Mouse (Mus musculus) intestine, embryonic 15.5 days (tissue): ENCODE measurements around the gene Msrb3. TPM values are rescaled to one million over a fixed set of nuclear protein-coding genes. Genes with fewer than 3 reads are reported as not detected.

Source experiments
- ATAC-seq: fragments of 200-750 bp; cut with Nextera tagmentation; 2 replicates; pipeline ENCODE4 v1.8.0; 2017; ENCODE audit warnings: moderate TSS enrichment, moderate library complexity
- H3K27ac ChIP-seq: fragments of 300-500 bp; sonication (generic); 2 replicates; pipeline ENCODE4 v1.5.1; 2015; ENCODE audit warnings: mild to moderate bottlenecking, inconsistent platforms
- H3K27me3 ChIP-seq: fragments of 300-500 bp; sonication (generic); replicated peaks from 2 replicates; pipeline ENCODE4 v1.6.1; 2015; ENCODE audit warnings: inconsistent platforms
- H3K36me3 ChIP-seq: fragments of 300-500 bp; sonication (generic); 2 replicates; pipeline ENCODE4 v1.6.1; 2015; ENCODE audit warnings: inconsistent platforms
- H3K4me1 ChIP-seq: fragments of 300-500 bp; sonication (generic); replicated peaks from 2 replicates; pipeline ENCODE4 v1.6.1; 2015; ENCODE audit warnings: inconsistent platforms
- H3K4me2 ChIP-seq: fragments of 300-500 bp; sonication (generic); replicated peaks from 2 replicates; pipeline ENCODE4 v1.6.1; 2015; ENCODE audit warnings: mild to moderate bottlenecking, inconsistent platforms
- H3K4me3 ChIP-seq: fragments of 300-500 bp; sonication (generic); replicated peaks from 2 replicates; pipeline ENCODE4 v1.5.1; 2015; ENCODE audit warnings: inconsistent platforms
- H3K9ac ChIP-seq: fragments of 300-500 bp; sonication (generic); 2 replicates; pipeline ENCODE4 v1.6.1; 2015; ENCODE audit warnings: inconsistent platforms
- H3K9me3 ChIP-seq: fragments of 300-500 bp; sonication (generic); 2 replicates; pipeline ENCODE4 v1.6.1; 2016; ENCODE audit warnings: inconsistent platforms
- WGBS: fragments of 180-500 bp; shearing (Covaris S2); methylation state at CpG from one replicate; pipeline ENCODE4 v1.1.7; 2015; 5-methylcytosine and 5-hydroxymethylcytosine counted together
- polyA plus RNA-seq: library from polyadenylated mRNA; unstranded; fragments of >200 nt; fragmentation: Nextera tagmentation; extraction: Ambion mirVana; gene quantifications from 2 replicates; pipeline ENCODE4 v1.2.1, GENCODE M21; 2015

Msrb3 gene
- polyA plus RNA-seq, 1 experiment from 2014 or later, result 13.1 TPM

GRCm38 (mm10) chr10:120874261-120874660 is 24.6 kb downstream of the Msrb3 start:
- Histone ChIP-seq H3K9ac (no peak overlapping the region), H3K27ac (no peak overlapping the region; the same call in 1 of the 2 replicates), H3K9me3 (no peaks in the 10 kb centered on the region), H3K4me3 (no peak overlapping the region), H3K36me3 (no peaks in the 10 kb centered on the region), H3K27me3 (no peaks in the 10 kb centered on the region), H3K4me1 (peaks cover 29% of the 10 kb centered on the region), H3K4me2 (no peak overlapping the region)
- no peak for ATAC-seq
- WGBS, result 73% methylated on average over 12 of the region's 12 CpGs

DNA sequence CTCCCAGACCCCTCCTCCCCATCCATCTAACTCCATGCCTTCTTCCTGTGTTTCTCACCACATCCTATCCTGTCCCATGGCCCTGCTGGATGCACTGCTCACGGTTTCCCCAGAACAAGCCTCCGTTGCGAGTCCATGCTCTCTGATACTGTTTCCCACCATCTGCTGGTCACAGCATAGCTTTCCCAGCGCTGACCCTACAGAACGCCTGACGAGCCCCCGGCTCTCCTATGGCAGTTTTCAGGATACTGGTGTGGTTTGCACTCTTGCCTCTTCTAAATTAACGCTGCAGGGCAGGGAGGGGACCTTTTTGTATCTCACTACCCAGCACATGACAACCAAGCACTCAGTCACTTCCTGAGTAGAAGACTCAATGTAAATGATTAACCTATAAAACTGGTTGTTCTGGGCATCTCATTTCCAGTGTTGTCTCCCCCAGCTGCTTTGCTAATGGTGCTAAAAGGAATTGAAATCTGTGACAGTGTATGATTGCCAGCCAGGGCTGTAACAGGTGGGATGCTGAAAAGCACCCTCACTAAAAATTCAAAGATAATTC is 25.2 kb downstream of the Msrb3 start:
- Histone ChIP-seq H3K9me3 (no peaks in the 10 kb centered on the region), H3K4me3 (peak overlapping the region; percentile 16), H3K27me3 (no peaks in the 10 kb centered on the region), H3K4me2 (peak overlapping the region; percentile 65), H3K9ac (no peak overlapping the region; the same call in 1 of the 2 replicates), H3K27ac (peak overlapping the region; percentile 7; the same call in 1 of the 2 replicates), H3K36me3 (no peaks in the 10 kb centered on the region), H3K4me1 (peaks cover 29% of the 10 kb centered on the region)
- WGBS, result 36% methylated on average over 8 of the region's 8 CpGs
- peak; percentile 54 for ATAC-seq

- no peak overlapping the region; the same call in 1 of the 2 replicates for H3K9ac ChIP-seq
- peak overlapping the region; percentile 24 for H3K27ac ChIP-seq
- peaks cover 29% of the 10 kb centered on the region for H3K4me1 ChIP-seq
- H3K27me3 ChIP-seq, result no peaks in the 10 kb centered on the region
- peak overlapping the region; percentile 24 for H3K4me3 ChIP-seq
- ATAC-seq, result peak; percentile 69
- H3K4me2 ChIP-seq, result peak overlapping the region; percentile 65
- no peaks in the 10 kb centered on the region for H3K36me3 ChIP-seq
- under 1% methylated on average over 13 of the region's 13 CpGs for WGBS
- H3K9me3 ChIP-seq, result no peaks in the 10 kb centered on the region
Observed at GRCm38 (mm10) chr10:120872483-120872862, 26.4 kb downstream of the Msrb3 start.

DNA sequence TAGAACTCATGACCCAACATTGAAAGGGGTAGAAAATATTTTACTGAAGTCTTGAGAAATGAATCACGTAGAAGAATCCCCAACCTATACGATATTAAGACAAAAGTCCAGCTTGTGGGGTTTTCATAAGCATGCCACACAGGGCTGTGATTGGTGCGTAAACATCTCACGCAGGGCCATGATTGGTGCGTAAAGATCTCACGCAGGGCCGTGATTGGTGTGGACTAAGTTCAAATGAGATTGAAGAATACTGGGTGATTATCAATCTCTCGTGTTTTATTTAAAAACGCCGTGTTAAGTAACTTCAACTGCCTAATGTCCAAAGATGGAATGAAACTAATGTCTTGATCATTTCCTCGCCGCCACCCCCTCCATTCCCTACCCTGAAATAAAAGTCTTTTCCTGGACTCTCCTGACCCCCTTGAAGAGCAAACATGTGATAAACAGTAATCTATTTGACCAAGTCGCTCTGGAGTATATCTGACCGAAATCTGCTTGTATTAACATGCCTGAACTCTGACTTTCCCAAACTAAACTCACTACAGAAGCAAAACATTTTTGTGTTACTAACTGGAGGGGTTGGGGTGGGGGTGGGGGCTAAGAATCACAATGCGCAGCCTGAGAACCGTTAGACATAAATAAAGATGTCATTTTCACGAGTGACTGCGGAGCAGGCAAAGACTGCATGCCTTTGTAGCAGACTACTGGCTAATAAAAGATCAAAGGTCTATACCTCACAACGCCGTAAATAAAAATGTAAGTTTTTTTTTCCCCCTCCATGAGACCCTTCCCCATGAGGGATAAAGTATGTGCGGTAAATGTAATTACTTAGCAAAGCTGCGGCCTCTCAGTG is 27.0 kb downstream of the Msrb3 start:
- 20% methylated on average over 22 of the region's 22 CpGs for WGBS
- no peaks in the 10 kb centered on the region for H3K9me3 ChIP-seq
- H3K4me1 ChIP-seq, result peaks cover 26% of the 10 kb centered on the region
- H3K36me3 ChIP-seq, result no peaks in the 10 kb centered on the region
- H3K4me2 ChIP-seq, result peak overlapping the region; percentile 65
- H3K4me3 ChIP-seq, result peak overlapping the region; percentile 24
- peak overlapping the region; percentile 24 for H3K27ac ChIP-seq
- H3K9ac ChIP-seq, result no peak overlapping the region
- H3K27me3 ChIP-seq, result no peaks in the 10 kb centered on the region
- ATAC-seq, result no peak

DNA sequence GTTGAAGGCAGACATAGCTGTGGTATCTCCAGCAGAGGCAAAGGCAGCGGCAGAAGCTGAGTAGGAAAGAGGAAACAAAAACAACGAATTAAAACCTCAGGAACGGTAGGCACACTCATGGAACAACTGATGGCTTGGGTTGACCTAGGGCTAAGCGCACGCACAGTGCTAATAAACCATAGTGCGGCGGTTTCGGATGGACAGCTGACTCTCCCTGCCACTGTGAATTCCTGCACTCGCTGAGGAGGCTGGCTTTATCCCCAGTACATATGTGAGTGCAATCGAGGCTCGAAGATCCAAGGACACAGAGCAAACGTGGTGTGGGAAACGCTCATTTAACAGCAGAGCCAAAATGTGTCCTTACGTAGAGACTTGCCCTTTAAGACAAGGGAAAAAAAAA is 27.8 kb downstream of the Msrb3 start:
- H3K9me3 ChIP-seq, result no peaks in the 10 kb centered on the region

DNA sequence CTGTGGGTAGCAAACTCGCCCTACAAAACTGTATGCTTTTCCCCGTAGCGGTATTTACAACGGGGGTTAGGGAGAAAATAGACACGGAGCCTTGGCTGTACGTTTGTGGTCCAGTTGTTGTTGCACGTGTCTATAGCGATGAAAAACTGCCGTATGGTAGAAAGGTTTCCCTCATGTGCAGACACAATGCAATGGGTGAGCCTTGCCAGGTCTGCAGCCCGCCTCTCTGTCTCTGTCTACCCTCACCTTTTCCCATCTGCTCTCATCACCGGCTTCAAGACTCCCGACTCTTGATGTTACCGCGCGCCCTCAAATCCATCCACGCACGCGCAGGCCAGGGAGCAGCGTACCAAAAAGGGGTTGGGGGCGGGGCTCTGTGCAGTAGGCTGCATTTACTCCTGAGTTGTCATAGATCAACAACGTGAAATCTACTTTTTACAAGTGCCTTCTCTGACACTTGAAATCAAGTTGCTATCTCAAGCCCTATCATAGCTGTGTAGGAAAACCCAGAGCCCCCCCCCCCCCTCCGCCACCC is 29.6 kb downstream of the Msrb3 start:
- Histone ChIP-seq H3K27ac (no peak overlapping the region), H3K9me3 (no peaks in the 10 kb centered on the region), H3K9ac (no peak overlapping the region), H3K36me3 (no peaks in the 10 kb centered on the region), H3K4me3 (no peak overlapping the region), H3K27me3 (no peaks in the 10 kb centered on the region), H3K4me2 (no peak overlapping the region), H3K4me1 (peaks cover 16% of the 10 kb centered on the region)
- ATAC-seq, result no peak
- WGBS, result 86% methylated on average over 22 of the region's 22 CpGs

More for the DNA sequence above, 27.8 kb downstream of the Msrb3 start:
- peaks cover 24% of the 10 kb centered on the region for H3K4me1 ChIP-seq
- no peaks in the 10 kb centered on the region for H3K36me3 ChIP-seq
- H3K4me2 ChIP-seq, result no peak overlapping the region
- no peak overlapping the region for H3K4me3 ChIP-seq
- H3K27ac ChIP-seq, result no peak overlapping the region
- 62% methylated on average over 14 of the region's 14 CpGs for WGBS
- no peak for ATAC-seq
- H3K27me3 ChIP-seq, result no peaks in the 10 kb centered on the region
- H3K9ac ChIP-seq, result no peak overlapping the region

GRCm38 (mm10) chr10:120864446-120864845 is 34.5 kb downstream of the Msrb3 start:
- Histone ChIP-seq H3K27me3 (no peaks in the 10 kb centered on the region), H3K36me3 (no peaks in the 10 kb centered on the region), H3K9me3 (no peaks in the 10 kb centered on the region), H3K4me3 (no peak overlapping the region), H3K4me1 (no peaks in the 10 kb centered on the region), H3K4me2 (no peak overlapping the region), H3K27ac (no peak overlapping the region), H3K9ac (no peak overlapping the region)
- 10% methylated on average over 9 of the region's 9 CpGs for WGBS
- ATAC-seq, result no peak

- Histone ChIP-seq H3K4me1 (no peaks in the 10 kb centered on the region), H3K27ac (no peak overlapping the region), H3K27me3 (no peaks in the 10 kb centered on the region), H3K9me3 (no peaks in the 10 kb centered on the region), H3K4me2 (no peak overlapping the region), H3K36me3 (no peaks in the 10 kb centered on the region), H3K4me3 (no peak overlapping the region), H3K9ac (no peak overlapping the region)
- no peak for ATAC-seq
- 92% methylated on average over 12 of the region's 12 CpGs for WGBS
Observed at GRCm38 (mm10) chr10:120861674-120862073, 37.2 kb downstream of the Msrb3 start.

- 75% methylated on average over 3 of the region's 3 CpGs for WGBS
- no peak for ATAC-seq
- H3K9ac ChIP-seq, result no peak overlapping the region
- no peak overlapping the region for H3K4me2 ChIP-seq
- H3K4me3 ChIP-seq, result no peak overlapping the region
- no peak overlapping the region for H3K27ac ChIP-seq
- H3K36me3 ChIP-seq, result no peaks in the 10 kb centered on the region
- no peaks in the 10 kb centered on the region for H3K9me3 ChIP-seq
- H3K27me3 ChIP-seq, result no peaks in the 10 kb centered on the region
- no peaks in the 10 kb centered on the region for H3K4me1 ChIP-seq
Observed at GRCm38 (mm10) chr10:120861194-120861593, 37.7 kb downstream of the Msrb3 start.

DNA sequence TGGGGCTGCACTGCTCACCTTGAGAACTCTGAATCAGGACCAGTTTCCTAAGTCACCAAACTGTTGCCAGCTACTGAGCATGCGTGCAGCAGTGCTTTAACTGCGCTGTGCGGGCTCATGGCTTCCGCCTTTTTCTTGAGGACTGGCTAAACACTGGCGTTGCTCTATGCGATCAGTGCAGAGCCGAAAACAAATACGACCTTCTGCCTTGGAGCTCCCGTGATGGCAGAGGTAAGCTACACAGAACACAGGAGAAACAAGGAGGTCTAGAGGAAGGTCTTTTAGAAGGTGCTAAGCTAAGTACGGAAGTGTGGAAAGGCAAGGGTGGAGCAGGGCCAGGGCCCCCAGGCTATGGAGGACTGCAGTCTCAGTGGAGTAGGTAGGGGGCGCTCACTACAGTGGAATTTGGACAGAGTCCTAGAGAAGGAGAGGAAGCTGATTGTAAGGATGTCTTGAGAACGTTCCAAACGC is 41.3 kb downstream of the Msrb3 start:
- Histone ChIP-seq H3K27ac (no peak overlapping the region), H3K9me3 (no peaks in the 10 kb centered on the region), H3K36me3 (no peaks in the 10 kb centered on the region), H3K4me2 (peak overlapping the region; percentile 41; the same call in 1 of the 2 replicates), H3K9ac (no peak overlapping the region), H3K4me1 (no peaks in the 10 kb centered on the region), H3K27me3 (no peaks in the 10 kb centered on the region), H3K4me3 (no peak overlapping the region)
- WGBS, result 38% methylated on average over 13 of the region's 13 CpGs
- peak; percentile 94 for ATAC-seq

DNA sequence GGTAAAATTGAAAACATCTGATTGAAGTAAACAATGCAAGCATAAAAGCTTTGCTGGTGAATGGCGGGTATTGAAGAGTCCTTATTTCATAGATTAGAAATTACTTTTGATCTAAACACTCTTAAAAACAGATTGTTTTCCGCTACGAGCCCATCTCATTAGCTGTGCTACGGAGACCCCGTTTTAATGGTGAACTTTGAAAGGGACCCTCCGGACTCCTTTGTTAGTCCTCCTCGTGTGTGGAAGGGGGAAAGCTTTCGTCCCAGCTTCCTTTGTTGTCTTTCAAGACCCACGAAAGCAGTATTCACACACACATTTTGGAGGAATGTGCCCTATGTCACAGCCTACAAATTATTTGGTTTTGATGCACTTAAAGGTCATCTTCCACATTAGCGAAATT is 44.6 kb downstream of the Msrb3 start:
- 83% methylated on average over 10 of the region's 10 CpGs for WGBS
- ATAC-seq, result no peak
- H3K4me1 ChIP-seq, result peaks cover 7% of the 10 kb centered on the region

DNA sequence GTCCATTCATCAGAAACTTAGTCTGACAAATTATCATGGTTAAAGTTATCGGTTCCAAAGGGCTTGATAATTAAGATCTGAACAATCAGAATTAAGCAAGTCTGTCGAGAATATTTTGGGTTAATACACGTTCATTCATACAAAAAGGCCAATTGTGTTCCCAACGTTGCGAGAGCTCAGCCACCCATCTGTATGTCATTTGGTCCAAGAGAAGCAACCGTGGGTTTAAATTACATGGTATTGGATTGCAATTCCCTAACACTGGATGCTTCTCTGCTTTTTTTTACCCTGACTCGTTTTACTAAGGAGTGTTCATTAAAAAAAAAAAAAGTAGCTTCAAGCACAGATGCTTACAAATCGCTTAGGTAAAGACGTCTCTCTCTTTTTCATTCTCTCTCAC is 45.1 kb downstream of the Msrb3 start:
- WGBS, result 86% methylated on average over 9 of the region's 9 CpGs
- no peak for ATAC-seq
- Histone ChIP-seq H3K9me3 (no peaks in the 10 kb centered on the region), H3K27ac (no peak overlapping the region), H3K4me3 (no peak overlapping the region), H3K36me3 (no peaks in the 10 kb centered on the region), H3K4me1 (peaks cover 7% of the 10 kb centered on the region), H3K9ac (no peak overlapping the region), H3K27me3 (no peaks in the 10 kb centered on the region), H3K4me2 (no peak overlapping the region)

More for the DNA sequence above, 44.6 kb downstream of the Msrb3 start:
- Histone ChIP-seq H3K4me2 (no peak overlapping the region), H3K4me3 (no peak overlapping the region), H3K9ac (no peak overlapping the region), H3K9me3 (no peaks in the 10 kb centered on the region), H3K27me3 (no peaks in the 10 kb centered on the region), H3K27ac (no peak overlapping the region), H3K36me3 (no peaks in the 10 kb centered on the region)
